Mouse (Mus musculus) stomach, postnatal 0 days (tissue): Measurements from ENCODE around the gene Reg4.

ENCODE experiments used
- CTCF ChIP-seq: IDR thresholded peaks from 2 replicates; pipeline ENCODE4 v1.5.1; 2016; ENCODE audit warnings: antibody characterized with exemption, low read depth, mild to moderate bottlenecking, moderate library complexity
- EP300 ChIP-seq: optimal IDR thresholded peaks from 2 replicates; pipeline ENCODE3; 2016; ENCODE audit warnings: antibody characterized with exemption

DNA sequence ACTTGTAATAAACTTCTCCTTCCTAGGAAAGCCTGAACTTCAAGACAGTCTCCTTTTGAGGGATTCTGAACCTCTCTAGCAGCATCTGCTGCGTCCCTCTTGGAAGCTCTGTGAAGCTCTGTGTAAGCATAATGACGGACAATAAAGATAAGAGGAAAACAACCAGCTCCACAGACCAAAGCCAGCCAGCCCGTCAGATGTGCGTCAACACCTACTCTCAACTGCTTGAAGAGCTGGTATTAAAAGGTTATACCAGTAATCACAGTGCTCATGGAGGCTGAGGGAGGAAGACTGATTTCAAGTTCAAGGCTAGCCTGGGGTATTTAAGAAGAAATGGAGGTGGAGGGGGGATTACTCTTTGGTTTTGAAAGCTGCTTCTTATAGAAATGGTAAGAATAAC lies 57.7 kb downstream of the Reg4 start:
- no peak for TF ChIP-seq CTCF
- TF ChIP-seq EP300, result no peak
